Mouse (Mus musculus) testis, adult 2 months (tissue): ENCODE data around the gene U2af1l4.

ENCODE experiments used
- CTCF ChIP-seq: fragments of 200-500 bp; IDR thresholded peaks from 2 replicates; pipeline ENCODE4 v1.5.1; 2012; ENCODE audit warnings: low read depth, mild to moderate bottlenecking, inconsistent platforms, low read length, moderate library complexity; ENCODE audit not compliant: control insufficient read depth, insufficient read depth, insufficient replicate concordance
- POLR2A ChIP-seq: fragments of 200-500 bp; IDR thresholded peaks from 2 replicates; pipeline ENCODE4 v1.6.1; 2012; ENCODE audit warnings: low read depth, mild to moderate bottlenecking, inconsistent platforms, low read length, moderate library complexity; ENCODE audit not compliant: control insufficient read depth

DNA sequence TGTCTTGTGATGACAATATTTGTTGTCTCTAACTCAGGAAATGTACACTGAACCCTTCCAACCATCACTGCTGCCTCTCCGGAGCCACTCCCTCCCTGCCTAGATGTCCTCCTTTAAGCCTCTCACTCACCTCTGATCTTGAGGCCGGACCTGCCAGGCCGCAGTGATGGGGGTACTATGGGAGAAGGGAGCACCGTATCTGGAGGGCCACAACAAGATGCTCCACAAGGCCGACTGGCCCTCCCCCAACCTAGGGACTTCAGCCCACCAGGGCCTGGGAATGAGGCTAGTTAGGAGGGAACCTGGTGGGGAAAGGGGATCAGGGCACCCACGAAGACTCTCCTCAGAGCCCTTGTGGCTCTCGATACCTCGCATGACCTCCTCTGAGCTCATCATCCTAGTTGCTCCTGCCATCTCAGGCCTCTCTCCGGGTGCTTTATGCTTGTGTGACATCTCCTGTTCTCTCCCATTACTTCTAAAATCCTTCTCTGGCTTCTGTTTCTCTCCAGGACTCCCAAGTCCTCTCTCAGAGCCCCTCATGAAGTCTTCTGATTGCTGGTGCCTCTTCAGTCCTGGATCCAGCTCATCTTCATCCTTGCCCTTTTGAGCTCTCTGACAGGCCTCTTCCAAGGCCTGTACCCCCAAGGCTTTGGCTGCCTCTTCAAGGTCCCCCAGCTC lies 28.0 kb downstream of the U2af1l4 start:
- no peak for TF ChIP-seq POLR2A
- no peak for TF ChIP-seq CTCF
